Mouse (Mus musculus) midbrain, embryonic 14.5 days (tissue): ENCODE measurements at regions not wholly inside any gene's neighbourhood (a gene's known extent, or its start where the extent isn't known, plus 50 kb on each side); places are given as distances from the start of the nearest gene placed in this dataset.

Source experiments
- ATAC-seq: fragments of 200-750 bp; cut with Nextera tagmentation; 2 replicates; pipeline ENCODE4 v1.8.0; 2017; ENCODE audit warnings: moderate number of reproducible peaks, moderate library complexity; ENCODE audit not compliant: low FRiP score, low TSS enrichment
- DNase-seq: peaks from one replicate; pipeline ENCODE4 v3.0.0-alpha.2; 2015
- H3K27ac ChIP-seq: fragments of 300-500 bp; sonication (generic); replicated peaks from 2 replicates; pipeline ENCODE4 v1.5.1; 2014; ENCODE audit warnings: mild to moderate bottlenecking, low read depth, low read length, moderate library complexity
- H3K27me3 ChIP-seq: fragments of 300-500 bp; sonication (generic); 2 replicates; pipeline ENCODE4 v1.6.1; 2014; ENCODE audit warnings: low read length, control low read depth, mixed read lengths; ENCODE audit not compliant: control insufficient read depth, insufficient read depth
- H3K36me3 ChIP-seq: fragments of 300-500 bp; sonication (generic); 2 replicates; pipeline ENCODE4 v1.6.1; 2014; ENCODE audit warnings: low read length, control low read depth; ENCODE audit not compliant: control insufficient read depth, insufficient read depth
- H3K4me1 ChIP-seq: fragments of 300-500 bp; sonication (generic); 2 replicates; pipeline ENCODE4 v1.6.1; 2014; ENCODE audit warnings: mild to moderate bottlenecking, antibody characterized with exemption, low read length, control low read depth; ENCODE audit not compliant: control insufficient read depth, insufficient read depth
- H3K4me2 ChIP-seq: fragments of 300-500 bp; sonication (generic); 2 replicates; pipeline ENCODE4 v1.6.1; 2014; ENCODE audit warnings: mild to moderate bottlenecking, low read length, moderate library complexity
- H3K4me3 ChIP-seq: fragments of 300-500 bp; sonication (generic); replicated peaks from 2 replicates; pipeline ENCODE4 v1.5.1; 2014; ENCODE audit warnings: low read depth, low read length
- H3K9ac ChIP-seq: fragments of 300-500 bp; sonication (generic); replicated peaks from 2 replicates; pipeline ENCODE4 v1.6.1; 2014; ENCODE audit warnings: mild to moderate bottlenecking, low read length, moderate library complexity
- H3K9me3 ChIP-seq: fragments of 300-500 bp; sonication (generic); 2 replicates; pipeline ENCODE4 v1.6.1; 2016; ENCODE audit warnings: low read length, control low read depth, mixed read lengths; ENCODE audit not compliant: control insufficient read depth
- WGBS: fragments of 180-500 bp; shearing (Covaris S2); extraction: QIAGEN DNeasy Blood & Tissue Kit; methylation state at CpG from one replicate; pipeline ENCODE4 v1.1.7; 2014; 5-methylcytosine and 5-hydroxymethylcytosine counted together

DNA sequence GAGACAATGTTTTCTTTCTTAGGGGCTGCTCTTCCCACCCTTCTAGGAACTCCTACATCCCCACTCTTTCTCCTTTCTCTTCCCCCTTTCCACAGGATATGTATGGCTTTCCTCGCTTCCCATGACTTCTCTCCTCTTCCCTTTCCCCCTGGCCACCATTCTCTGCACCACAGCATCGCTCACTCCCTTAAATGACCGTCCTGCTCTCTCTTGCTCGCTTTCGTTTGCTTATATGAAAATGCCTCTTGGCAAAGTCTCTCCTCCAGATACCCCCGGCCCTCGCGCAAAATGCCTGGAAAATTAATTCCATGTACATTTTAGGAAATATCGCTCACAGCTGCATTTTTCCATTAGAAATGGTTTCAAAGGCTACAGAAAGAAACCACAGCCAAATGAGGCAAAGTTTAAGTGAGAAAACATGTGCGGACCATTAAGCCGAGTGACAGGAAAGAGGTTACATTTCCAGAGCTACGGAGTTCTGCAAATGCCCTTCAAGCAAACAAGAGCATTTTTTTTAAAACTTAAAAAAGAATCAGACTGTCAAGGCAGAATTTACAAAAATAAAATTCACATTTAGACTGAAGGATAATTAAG lies 178.7 kb downstream of the Lrig3 start:
- ATAC-seq (no peak), DNase-seq (no peak)
- Histone ChIP-seq H3K4me3 (no peak overlapping the region), H3K9me3 (no peaks in the 10 kb centered on the region), H3K4me1 (no peaks in the 10 kb centered on the region), H3K27ac (no peak overlapping the region), H3K36me3 (no peaks in the 10 kb centered on the region), H3K27me3 (no peaks in the 10 kb centered on the region), H3K9ac (no peak overlapping the region), H3K4me2 (no peak overlapping the region)
- 87% methylated on average over 12 of the region's 12 CpGs for WGBS

DNA sequence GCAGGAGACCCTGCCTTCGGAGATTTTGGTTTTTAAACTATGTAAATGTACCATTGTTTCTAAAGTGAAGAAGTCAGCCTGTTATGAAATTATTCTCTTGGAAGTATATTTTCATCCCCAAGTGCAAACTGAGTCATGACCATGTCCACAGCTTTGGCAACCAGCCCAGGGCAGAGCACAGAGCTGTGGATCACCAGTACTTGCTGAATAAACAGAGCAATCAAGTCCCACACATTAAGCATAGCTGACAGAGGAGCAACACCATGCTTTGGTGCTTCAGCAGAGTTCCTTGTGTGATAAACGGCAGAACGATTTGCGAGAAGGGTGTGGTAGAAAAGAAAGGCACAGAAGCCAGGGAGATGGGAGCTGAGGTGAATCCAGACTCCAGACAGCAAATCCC lies 191.3 kb downstream of the Lrig3 start:
- Histone ChIP-seq H3K9me3 (no peaks in the 10 kb centered on the region), H3K36me3 (no peaks in the 10 kb centered on the region), H3K27me3 (no peaks in the 10 kb centered on the region), H3K4me2 (no peak overlapping the region), H3K27ac (no peak overlapping the region), H3K4me3 (no peak overlapping the region), H3K9ac (no peak overlapping the region), H3K4me1 (no peaks in the 10 kb centered on the region)
- ATAC-seq: no peak
- no peak for DNase-seq
- 83% methylated on average over 4 of the region's 4 CpGs for WGBS

DNA sequence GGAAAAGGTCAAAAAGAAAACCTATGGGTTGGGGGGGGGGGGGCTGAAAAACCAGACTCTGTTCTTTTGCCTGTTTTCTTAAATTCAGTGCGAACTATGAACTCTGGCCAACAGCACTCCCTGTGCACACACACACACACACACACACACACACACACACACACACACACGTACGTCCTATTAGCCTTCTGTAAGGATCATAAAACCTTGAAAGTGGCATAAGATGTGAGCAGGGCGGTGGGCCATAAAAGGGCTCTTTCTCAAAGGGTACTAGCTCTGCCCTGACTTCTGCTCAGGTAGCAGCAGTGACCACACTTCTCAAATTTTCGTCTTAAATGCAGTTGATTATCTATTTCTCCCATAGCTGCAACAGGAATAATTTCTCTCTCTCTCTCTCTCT lies 199.2 kb downstream of the Lrig3 start:
- Histone ChIP-seq H3K27me3 (no peaks in the 10 kb centered on the region), H3K27ac (no peak overlapping the region), H3K4me2 (no peak overlapping the region), H3K9me3 (no peaks in the 10 kb centered on the region), H3K4me1 (no peaks in the 10 kb centered on the region), H3K9ac (no peak overlapping the region), H3K36me3 (no peaks in the 10 kb centered on the region), H3K4me3 (no peak overlapping the region)
- ATAC-seq: no peak
- no peak for DNase-seq
- WGBS: 89% methylated on average over 5 of the region's 5 CpGs

DNA sequence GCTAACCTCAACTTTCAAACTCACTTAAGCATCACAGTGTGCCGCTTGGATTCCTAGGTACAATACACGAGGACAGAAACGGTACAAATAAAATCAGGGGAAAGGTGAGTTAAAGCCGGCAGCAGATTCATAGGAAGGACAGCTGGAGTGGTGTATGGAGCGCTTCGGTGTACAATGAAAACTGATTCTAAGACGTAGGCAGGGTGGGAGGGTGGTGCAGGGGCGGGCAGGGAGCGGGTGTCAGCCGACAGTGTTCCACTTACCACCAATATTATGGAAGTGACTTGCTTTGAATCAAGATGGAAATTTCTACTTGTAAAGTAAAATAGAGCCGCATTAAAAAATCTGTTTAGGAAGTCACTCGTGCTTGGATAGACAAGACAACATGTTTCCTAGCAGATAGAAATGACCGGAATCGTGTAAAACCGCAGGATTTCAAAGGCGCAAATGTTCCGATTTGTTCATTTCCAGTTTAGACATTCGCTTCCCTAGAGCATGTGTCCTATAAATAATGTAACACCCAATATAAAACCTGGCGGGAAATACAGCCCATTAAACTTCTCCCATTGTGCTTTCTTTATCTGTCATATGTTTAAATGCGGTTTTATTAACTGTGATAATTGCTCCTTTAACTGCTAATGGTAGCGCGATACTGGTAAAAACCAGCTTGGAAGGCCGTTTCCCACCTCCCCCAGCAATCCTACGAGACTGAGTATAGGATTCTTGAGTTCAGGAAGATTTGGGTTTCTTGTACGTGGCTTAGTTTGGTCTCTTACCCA lies 203.3 kb downstream of the Lrig3 start:
- no peak for DNase-seq

DNA sequence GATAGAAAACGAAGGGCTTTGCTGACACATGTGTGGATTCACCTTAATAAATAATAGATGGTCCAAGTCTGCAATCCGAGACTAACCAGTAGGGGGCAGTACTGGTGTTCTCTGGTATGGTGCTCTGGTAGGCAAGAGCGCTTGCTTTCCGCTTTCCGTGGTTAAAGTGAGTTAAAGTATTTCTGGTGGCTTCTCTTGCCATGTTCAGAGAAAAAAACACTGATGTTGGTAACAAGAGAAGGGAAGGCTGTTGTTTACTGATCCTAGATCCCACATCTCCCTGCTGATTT lies 203.9 kb downstream of the Lrig3 start:
- no peak for ATAC-seq
- H3K9me3 ChIP-seq: no peaks in the 10 kb centered on the region
- H3K4me2 ChIP-seq: no peak overlapping the region
- H3K27me3 ChIP-seq: no peaks in the 10 kb centered on the region
- WGBS: 67% methylated on average over 5 of the region's 5 CpGs
- no peaks in the 10 kb centered on the region for H3K4me1 ChIP-seq
- peak; percentile 48 for DNase-seq
- no peaks in the 10 kb centered on the region for H3K36me3 ChIP-seq
- no peak overlapping the region for H3K27ac ChIP-seq
- no peak overlapping the region for H3K4me3 ChIP-seq
- H3K9ac ChIP-seq: no peak overlapping the region

More for the DNA sequence above, 203.3 kb downstream of the Lrig3 start:
- Histone ChIP-seq H3K36me3 (no peaks in the 10 kb centered on the region), H3K4me2 (no peak overlapping the region), H3K9me3 (no peaks in the 10 kb centered on the region), H3K27ac (no peak overlapping the region), H3K4me3 (no peak overlapping the region), H3K9ac (no peak overlapping the region), H3K4me1 (no peaks in the 10 kb centered on the region), H3K27me3 (no peaks in the 10 kb centered on the region)
- WGBS: 86% methylated on average over 25 of the region's 25 CpGs
- ATAC-seq: no peak

DNA sequence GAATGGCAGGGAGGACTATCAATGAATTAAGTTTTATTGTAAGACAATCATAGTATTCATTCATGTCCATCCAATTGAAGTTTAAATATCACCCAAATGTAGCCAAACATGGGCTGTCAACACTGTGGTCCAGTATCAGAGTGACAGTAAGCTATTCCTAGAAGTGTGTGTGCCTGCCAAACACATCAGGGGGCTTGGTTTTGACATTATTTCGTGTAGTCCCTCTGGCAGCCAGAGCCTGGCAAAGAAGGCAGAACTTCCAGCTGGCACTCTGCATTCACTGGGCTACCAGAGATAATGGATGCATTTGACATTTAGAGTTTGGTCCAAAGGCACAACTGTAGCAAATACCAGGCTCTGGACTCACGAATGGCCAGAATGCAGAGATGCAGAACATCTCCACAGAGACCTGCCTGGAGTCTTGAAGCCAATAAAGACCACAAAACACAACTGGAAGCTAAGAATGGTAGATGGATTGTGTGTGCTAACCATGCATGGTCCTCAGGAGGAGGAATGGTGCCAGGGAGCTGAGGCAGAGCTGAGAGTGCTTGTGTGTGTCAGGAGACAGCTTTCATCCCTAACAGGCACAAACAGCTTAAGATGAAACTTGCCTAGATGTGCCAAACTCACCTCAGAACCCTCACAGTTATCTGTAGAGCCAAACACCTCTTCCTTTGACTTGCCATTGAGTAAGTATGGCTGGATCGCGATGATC lies 210.9 kb downstream of the Lrig3 start:
- Histone ChIP-seq H3K27ac (no peak overlapping the region), H3K4me3 (no peak overlapping the region), H3K4me1 (no peaks in the 10 kb centered on the region), H3K4me2 (no peak overlapping the region), H3K27me3 (no peaks in the 10 kb centered on the region), H3K9ac (no peak overlapping the region), H3K9me3 (no peaks in the 10 kb centered on the region), H3K36me3 (no peaks in the 10 kb centered on the region)
- 82% methylated on average over 4 of the region's 4 CpGs for WGBS
- no peak for DNase-seq
- ATAC-seq: no peak

DNA sequence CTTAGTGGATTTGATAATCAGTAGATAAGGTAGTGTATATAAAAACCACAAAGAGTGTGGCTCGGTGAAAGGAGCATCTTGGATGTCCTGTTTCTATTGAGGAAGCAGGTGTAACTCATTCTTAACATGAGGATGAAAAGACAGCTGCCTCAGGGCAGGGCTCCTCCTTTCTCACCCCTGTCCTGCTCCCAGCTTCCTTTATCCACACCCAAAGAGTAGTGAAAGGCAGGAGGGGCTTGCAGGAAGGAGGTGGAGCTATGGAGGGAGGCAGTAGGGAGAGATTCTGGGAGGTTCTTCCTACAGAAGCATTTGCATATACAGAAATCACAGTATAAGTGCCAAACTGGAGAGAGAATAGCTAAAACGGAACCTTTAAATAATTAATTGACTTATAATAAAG lies 216.4 kb downstream of the Lrig3 start:
- Histone ChIP-seq H3K4me3 (no peak overlapping the region), H3K36me3 (no peaks in the 10 kb centered on the region), H3K4me2 (no peak overlapping the region), H3K27me3 (no peaks in the 10 kb centered on the region), H3K27ac (no peak overlapping the region), H3K9ac (no peak overlapping the region), H3K9me3 (no peaks in the 10 kb centered on the region), H3K4me1 (no peaks in the 10 kb centered on the region)
- WGBS: 80% methylated on average over 2 of the region's 2 CpGs
- ATAC-seq (no peak), DNase-seq (no peak)

DNA sequence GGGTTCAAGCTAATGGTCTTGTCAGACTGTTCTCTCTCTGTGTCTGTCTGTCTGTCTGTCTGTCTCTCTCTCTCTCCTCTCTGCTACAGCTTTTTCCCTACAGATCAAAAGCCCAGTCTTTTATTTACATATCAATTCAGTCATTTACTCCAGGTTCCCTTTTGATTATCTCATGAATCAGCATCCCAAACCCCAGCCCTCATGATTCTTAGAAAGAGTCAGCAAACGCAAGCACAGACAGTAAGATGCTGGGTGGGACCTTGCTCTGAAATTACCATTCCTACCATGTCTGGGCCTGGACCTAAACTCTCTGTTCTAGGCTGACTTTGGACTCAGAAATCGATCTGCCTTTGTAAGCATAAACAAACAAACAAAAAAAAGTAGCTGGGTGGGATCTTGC lies 218.0 kb downstream of the Lrig3 start:
- H3K36me3 ChIP-seq: no peaks in the 10 kb centered on the region
- WGBS: 62% methylated on average over 2 of the region's 2 CpGs
- no peaks in the 10 kb centered on the region for H3K27me3 ChIP-seq
- no peaks in the 10 kb centered on the region for H3K9me3 ChIP-seq
- ATAC-seq (no peak), DNase-seq (no peak)
- H3K4me1 ChIP-seq: no peaks in the 10 kb centered on the region
- H3K27ac ChIP-seq: no peak overlapping the region
- no peak overlapping the region for H3K9ac ChIP-seq
- H3K4me3 ChIP-seq: no peak overlapping the region
- no peak overlapping the region for H3K4me2 ChIP-seq

DNA sequence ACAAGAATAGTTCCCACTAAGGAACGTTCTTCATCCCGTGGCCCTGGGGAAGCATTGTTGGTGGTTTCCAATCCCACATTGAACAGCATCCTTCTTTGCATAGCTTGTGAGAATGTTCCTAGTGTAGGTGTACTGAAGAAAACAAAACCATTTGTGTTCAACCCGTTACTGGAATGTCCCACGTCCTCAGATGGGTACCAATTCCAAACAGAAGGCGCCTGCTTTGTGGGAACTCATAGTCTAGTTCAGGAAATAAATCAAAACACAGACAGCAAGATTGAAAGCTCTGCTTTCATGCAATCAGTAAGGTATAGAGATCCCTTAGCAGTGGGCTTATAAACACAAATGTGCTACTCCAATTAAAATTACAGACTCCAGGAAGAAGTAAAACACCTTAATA lies 219.4 kb downstream of the Lrig3 start:
- 90% methylated on average over 5 of the region's 5 CpGs for WGBS
- Histone ChIP-seq H3K27me3 (no peaks in the 10 kb centered on the region), H3K27ac (no peak overlapping the region), H3K9me3 (no peaks in the 10 kb centered on the region), H3K36me3 (no peaks in the 10 kb centered on the region), H3K9ac (no peak overlapping the region), H3K4me1 (no peaks in the 10 kb centered on the region), H3K4me3 (no peak overlapping the region), H3K4me2 (no peak overlapping the region)
- no peak for ATAC-seq
- no peak for DNase-seq
